Mouse (Mus musculus): ENCODE data around the gene Trmt5. TPM values are rescaled to one million over a fixed set of nuclear protein-coding genes. Genes with fewer than 3 reads are reported as not detected.

Trmt5 gene
- polyA plus RNA-seq, 1 experiment: 17.2 TPM

- Histone ChIP-seq H3K4me3 (ENCODE audit: insufficient read depth, low read length) (no peak overlapping the region), H3K27ac (ENCODE audit: insufficient read depth, low read depth, low read length) (no peak overlapping the region), H3K4me1 (ENCODE audit: control insufficient read depth, insufficient read depth, low read length) (peaks cover 4% of the 10 kb centered on the region)
- TF ChIP-seq CTCF (IDR thresholded peaks at IDR 0.05; ENCODE audit: low read depth, low read length) (no peak), POLR2A (IDR thresholded peaks at IDR 0.05; ENCODE audit: borderline replicate concordance, low read depth, low read length) (no peak)
These were observed 40.8 kb downstream of the Trmt5 start for GRCm38 (mm10) chr12:73245687-73246086.

- H3K4me3 ChIP-seq (ENCODE audit: insufficient read depth, low read length): no peak overlapping the region
- H3K27ac ChIP-seq (ENCODE audit: insufficient read depth, low read depth, low read length): no peak overlapping the region
- TF ChIP-seq POLR2A (IDR thresholded peaks at IDR 0.05; ENCODE audit: borderline replicate concordance, low read depth, low read length) (no peak), CTCF (IDR thresholded peaks at IDR 0.05; ENCODE audit: low read depth, low read length) (no peak)
- H3K4me1 ChIP-seq (ENCODE audit: control insufficient read depth, insufficient read depth, low read length): peaks cover under 1% of the 10 kb centered on the region; the same call in 1 of the 2 replicates
These were observed 44.5 kb downstream of the Trmt5 start for GRCm38 (mm10) chr12:73241960-73242359.

GRCm38 (mm10) chr12:73232586-73232985 is 53.9 kb downstream of the Trmt5 start:
- Histone ChIP-seq H3K4me3 (ENCODE audit: insufficient read depth, low read length) (no peak overlapping the region), H3K4me1 (ENCODE audit: control insufficient read depth, insufficient read depth, low read length) (peaks cover 9% of the 10 kb centered on the region)
- TF ChIP-seq POLR2A (IDR thresholded peaks at IDR 0.05; ENCODE audit: borderline replicate concordance, low read depth, low read length) (no peak), CTCF (IDR thresholded peaks at IDR 0.05; ENCODE audit: low read depth, low read length) (no peak)

GRCm38 (mm10) chr12:73231552-73231951 is 55.0 kb downstream of the Trmt5 start:
- no peak overlapping the region for H3K4me3 ChIP-seq (ENCODE audit: insufficient read depth, low read length)
- H3K27ac ChIP-seq (ENCODE audit: insufficient read depth, low read depth, low read length): no peak overlapping the region
- TF ChIP-seq POLR2A (IDR thresholded peaks at IDR 0.05; ENCODE audit: borderline replicate concordance, low read depth, low read length): no peak
- no peak for TF ChIP-seq CTCF (IDR thresholded peaks at IDR 0.05; ENCODE audit: low read depth, low read length)
- H3K4me1 ChIP-seq (ENCODE audit: control insufficient read depth, insufficient read depth, low read length): peaks cover 9% of the 10 kb centered on the region

More at GRCm38 (mm10) chr12:73232586-73232985, 53.9 kb downstream of the Trmt5 start:
- no peak overlapping the region for H3K27ac ChIP-seq (ENCODE audit: insufficient read depth, low read depth, low read length)

- H3K4me1 ChIP-seq (ENCODE audit: control insufficient read depth, insufficient read depth, low read length): peaks cover 9% of the 10 kb centered on the region
- no peak overlapping the region for H3K4me3 ChIP-seq (ENCODE audit: insufficient read depth, low read length)
- no peak for TF ChIP-seq CTCF (IDR thresholded peaks at IDR 0.05; ENCODE audit: low read depth, low read length)
- no peak for TF ChIP-seq POLR2A (IDR thresholded peaks at IDR 0.05; ENCODE audit: borderline replicate concordance, low read depth, low read length)
- no peak overlapping the region for H3K27ac ChIP-seq (ENCODE audit: insufficient read depth, low read depth, low read length)
These were observed 56.3 kb downstream of the Trmt5 start for GRCm38 (mm10) chr12:73230196-73230595.

Other genes with a start within 250 kb of the Trmt5 start
- 0.59 TPM in 1 of 2 replicates, not detected in the other for gene Six1, start 232.8 kb downstream of the Trmt5 start, polyA plus RNA-seq (2012; ENCODE audit: insufficient read depth, insufficient read length, missing spikeins)
- 0.08 TPM in 1 of 2 replicates, not detected in the other for gene Six4, start 173.3 kb downstream of the Trmt5 start, polyA plus RNA-seq (2012; ENCODE audit: insufficient read depth, insufficient read length, missing spikeins)
- gene Mnat1, start 163.0 kb downstream of the Trmt5 start, polyA plus RNA-seq (2012; ENCODE audit: insufficient read depth, insufficient read length, missing spikeins): 20.7 and 22.0 TPM in 2 replicates
- 48.8 and 57.4 TPM in 2 replicates for gene Slc38a6, start 69 bp upstream of the Trmt5 start, polyA plus RNA-seq (2012; ENCODE audit: insufficient read depth, insufficient read length, missing spikeins)